Mouse (Mus musculus): ENCODE results near the gene Psd4. TPM values are rescaled to one million over a fixed set of nuclear protein-coding genes. Genes with fewer than 3 reads are reported as not detected.
A peak's percentile ranks its signal among the peaks of the same experiment; 100 is the strongest.

The Psd4 gene
- total RNA-seq, 2 experiments from 2014 or later = 0.47 to 0.48 TPM

- intact Hi-C loops (cut with DNase I) = loop anchor here (5.0 kb wide), 1 partner anchor 62 kb away; no protein-coding TSS in a partner anchor
- TF ChIP-seq CTCF (IDR thresholded peaks at IDR 0.05) = no peak
- no peak for DNase-seq (ENCODE audit: extremely low spot score in 1 of 2, low spot score in 2 of 2)
- no peak overlapping the region for H3K4me3 ChIP-seq
- H3K27ac ChIP-seq = no peak overlapping the region
Observed at GRCm38 (mm10) chr2:24359347-24359746, 8.0 kb upstream of the Psd4 start.

GRCm38 (mm10) chr2:24363818-24364217 lies 3.6 kb upstream of the Psd4 start:
- DNase-seq (ENCODE audit: extremely low spot score in 1 of 2, low spot score in 2 of 2) = no peak
- Histone ChIP-seq H3K27ac (no peak overlapping the region), H3K4me3 (no peak overlapping the region)
- TF ChIP-seq CTCF (IDR thresholded peaks at IDR 0.05) = no peak
- intact Hi-C loops (cut with DNase I) = no loop called here

- TF ChIP-seq CTCF (IDR thresholded peaks at IDR 0.05) = no peak
- DNase-seq (ENCODE audit: extremely low spot score in 1 of 2, low spot score in 2 of 2) = no peak
- Histone ChIP-seq H3K27ac (no peak overlapping the region), H3K4me3 (no peak overlapping the region)
- intact Hi-C loops (cut with DNase I) = no loop called here
Observed at GRCm38 (mm10) chr2:24366214-24366975, 985 bp upstream of the Psd4 start.

GRCm38 (mm10) chr2:24367895-24368261 lies 498 bp downstream of the Psd4 start:
- H3K4me3 ChIP-seq = no peak overlapping the region; the same call in 1 of the 2 replicates
- no peak for TF ChIP-seq CTCF (IDR thresholded peaks at IDR 0.05)
- DNase-seq (ENCODE audit: extremely low spot score in 1 of 2, low spot score in 2 of 2) = no peak
- intact Hi-C loops (cut with DNase I) = no loop called here
- no peak overlapping the region for H3K27ac ChIP-seq

- Histone ChIP-seq H3K27ac (no peak overlapping the region), H3K4me3 (no peak overlapping the region)
- intact Hi-C loops (cut with DNase I) = no loop called here
- DNase-seq (ENCODE audit: extremely low spot score in 1 of 2, low spot score in 2 of 2) = no peak
- no peak for TF ChIP-seq CTCF (IDR thresholded peaks at IDR 0.05)
Observed at GRCm38 (mm10) chr2:24378747-24379450, 11.5 kb downstream of the Psd4 start.

- intact Hi-C loops (cut with DNase I) = no loop called here
- Histone ChIP-seq H3K4me3 (no peak overlapping the region), H3K27ac (no peak overlapping the region)
- TF ChIP-seq CTCF (IDR thresholded peaks at IDR 0.05) = no peak
- peak in 1 of 2 experiments; percentile 2 for DNase-seq (ENCODE audit: extremely low spot score in 1 of 2, low spot score in 2 of 2)
Observed at GRCm38 (mm10) chr2:24382456-24383230, 15.3 kb downstream of the Psd4 start.

- no peak overlapping the region for H3K27ac ChIP-seq
- peak in 1 of 2 experiments; percentile 3 for DNase-seq (ENCODE audit: extremely low spot score in 1 of 2, low spot score in 2 of 2)
- H3K4me3 ChIP-seq = no peak overlapping the region
- intact Hi-C loops (cut with DNase I) = no loop called here
- TF ChIP-seq CTCF (IDR thresholded peaks at IDR 0.05) = no peak
Observed at GRCm38 (mm10) chr2:24383636-24384035, 16.3 kb downstream of the Psd4 start.

GRCm38 (mm10) chr2:24384393-24384792 lies 17.0 kb downstream of the Psd4 start:
- Histone ChIP-seq H3K4me3 (no peak overlapping the region), H3K27ac (no peak overlapping the region)
- no peak for TF ChIP-seq CTCF (IDR thresholded peaks at IDR 0.05)
- no peak for DNase-seq (ENCODE audit: extremely low spot score in 1 of 2, low spot score in 2 of 2)
- intact Hi-C loops (cut with DNase I) = no loop called here

GRCm38 (mm10) chr2:24385111-24385961 lies 18.0 kb downstream of the Psd4 start:
- intact Hi-C loops (cut with DNase I) = no loop called here
- peak in 1 of 2 experiments; percentile 6 for DNase-seq (ENCODE audit: extremely low spot score in 1 of 2, low spot score in 2 of 2)
- Histone ChIP-seq H3K27ac (no peak overlapping the region), H3K4me3 (no peak overlapping the region)
- no peak for TF ChIP-seq CTCF (IDR thresholded peaks at IDR 0.05)

- H3K4me3 ChIP-seq = no peak overlapping the region
- H3K27ac ChIP-seq = no peak overlapping the region
- TF ChIP-seq CTCF (IDR thresholded peaks at IDR 0.05) = no peak
- intact Hi-C loops (cut with DNase I) = no loop called here
- no peak for DNase-seq (ENCODE audit: extremely low spot score in 1 of 2, low spot score in 2 of 2)
Observed at GRCm38 (mm10) chr2:24386158-24386963, 19.0 kb downstream of the Psd4 start.
